Comparison of ENCODE assay signal across 20 mouse cellular contexts in the genomic region with DNA sequence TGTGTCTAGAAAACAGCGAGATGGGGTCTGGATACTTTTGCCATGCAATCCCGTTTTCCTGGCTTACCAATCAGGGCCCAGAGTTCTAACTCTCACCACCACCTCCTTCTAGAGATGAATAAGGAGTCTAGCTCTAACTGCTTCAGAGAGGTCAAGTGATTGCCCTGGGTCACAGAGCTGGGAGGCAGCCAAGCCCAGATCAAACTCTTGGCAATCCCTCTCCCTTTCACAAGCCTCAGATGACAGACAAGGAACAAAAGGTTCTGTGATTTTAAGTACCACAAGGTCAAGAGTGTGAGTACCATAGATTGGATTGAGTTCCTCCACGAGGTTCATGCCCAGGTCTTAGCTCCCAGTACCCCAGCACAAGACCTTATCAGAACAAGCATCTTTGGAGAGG.
DNase-seq lines count a peak whose midpoint lies in the region; ATAC-seq and TF ChIP-seq lines count a peak whose summit lies in the region.
"Had no signal": no experiment of that assay in that cellular context is flagged by ENCODE, and none has a peak within 500 bp of the region (broad histone marks: within the 10 kb centered on the region; RNA-seq: fewer than 3 reads in every experiment).

No protein-coding gene starts in this region.

- peak; percentile 21 for DNase-seq in gastrocnemius, adult 2 months
- no peak for DNase-seq in gastrocnemius, postnatal 25 days
- peak; percentile 71 to 75 for DNase-seq in lung, adult 18-20 months
- no peak for DNase-seq in lung, postnatal 0 days (ENCODE audit: low spot score)
- DNase-seq in lung, postnatal 36 days, result peak; percentile 65
- no peak for DNase-seq in lung, postnatal 10 days
- DNase-seq: adrenal gland, adult 2 months; adrenal gland, postnatal 10 days; cerebellum, adult 11-12 months; cerebellum, adult 2 months; cerebellum, adult 9-10 months; cerebellum, postnatal 10 days; cerebellum, postnatal 25 days; forebrain, postnatal 0 days had no signal

- no peak overlapping the region for H3K4me3 ChIP-seq in gastrocnemius, adult 2 months
- no peak overlapping the region for H3K4me3 ChIP-seq in lung, postnatal 0 days (ENCODE audit: low read depth, low read length)
- no peak overlapping the region for H3K4me3 ChIP-seq in kidney, embryonic 15.5 days (replicated peaks)
- H3K4me3 ChIP-seq: embryonic facial prominence, embryonic 10.5 days; embryonic facial prominence, embryonic 12.5 days; forebrain, embryonic 13.5 days; forebrain, embryonic 15.5 days had no signal

- H3K9ac ChIP-seq in lung, postnatal 0 days (replicated peaks; ENCODE audit: low read depth), result no peak overlapping the region
- H3K9ac ChIP-seq in kidney, embryonic 15.5 days, result no peak overlapping the region
- H3K9ac ChIP-seq: embryonic facial prominence, embryonic 12.5 days; forebrain, embryonic 13.5 days; forebrain, embryonic 15.5 days; forebrain, postnatal 0 days had no signal

- H3K4me2 ChIP-seq in lung, postnatal 0 days (replicated peaks; ENCODE audit: low read depth, low read length), result no peak overlapping the region
- H3K4me2 ChIP-seq in kidney, embryonic 15.5 days, result no peak overlapping the region
- H3K4me2 ChIP-seq: embryonic facial prominence, embryonic 12.5 days; forebrain, embryonic 13.5 days; forebrain, embryonic 15.5 days had no signal

- H3K4me1 ChIP-seq in lung, postnatal 0 days (ENCODE audit: insufficient read depth, low read depth, low read length), result peaks cover 40% of the 10 kb centered on the region
- H3K4me1 ChIP-seq in kidney, embryonic 15.5 days, result peaks cover 58% of the 10 kb centered on the region

- H3K27me3 ChIP-seq in lung, postnatal 0 days (replicated peaks; ENCODE audit: insufficient read depth, low read length), result no peaks in the 10 kb centered on the region
- H3K27me3 ChIP-seq in kidney, embryonic 15.5 days, result peaks cover 46% of the 10 kb centered on the region
- H3K27me3 ChIP-seq: forebrain, embryonic 15.5 days had no signal

- no peak for ATAC-seq in lung, postnatal 0 days
- no peak for ATAC-seq in kidney, embryonic 15.5 days (replicated peaks; ENCODE audit: low FRiP score)
- ATAC-seq: activated CD4-positive, CD25-positive, alpha-beta regulatory T cell, adult 4 months; forebrain, embryonic 13.5 days; forebrain, embryonic 15.5 days; forebrain, postnatal 0 days had no signal

- no peaks in the 10 kb centered on the region for H3K9me3 ChIP-seq in lung, postnatal 0 days (ENCODE audit: low read length)
- no peaks in the 10 kb centered on the region for H3K9me3 ChIP-seq in kidney, embryonic 15.5 days (replicated peaks)
- H3K9me3 ChIP-seq: embryonic facial prominence, embryonic 10.5 days; embryonic facial prominence, embryonic 12.5 days; forebrain, embryonic 13.5 days; forebrain, embryonic 15.5 days had no signal

- 50% methylated on average over 3 of the region's 3 CpGs for WGBS in lung, postnatal 0 days
- 60% methylated on average over 3 of the region's 3 CpGs for WGBS in kidney, embryonic 15.5 days

- H3K27ac ChIP-seq in gastrocnemius, adult 2 months, result no peak overlapping the region
- H3K27ac ChIP-seq in lung, postnatal 0 days (ENCODE audit: low read length), result no peak overlapping the region
- H3K27ac ChIP-seq in kidney, embryonic 15.5 days, result no peak overlapping the region
- H3K27ac ChIP-seq: embryonic facial prominence, embryonic 10.5 days; embryonic facial prominence, embryonic 12.5 days; forebrain, embryonic 13.5 days; forebrain, embryonic 15.5 days had no signal

- TF ChIP-seq EP300 in lung, postnatal 0 days (IDR thresholded peaks at IDR 0.05), result no peak

- intact Hi-C loops in gastrocnemius, adult 2 months (cut with DNase I), result no loop called here

- no peaks in the 10 kb centered on the region for H3K36me3 ChIP-seq in lung, postnatal 0 days (ENCODE audit: insufficient read depth, low read length)
- H3K36me3 ChIP-seq in kidney, embryonic 15.5 days, result no peaks in the 10 kb centered on the region
- H3K36me3 ChIP-seq: embryonic facial prominence, embryonic 10.5 days; embryonic facial prominence, embryonic 12.5 days; forebrain, embryonic 15.5 days had no signal

- TF ChIP-seq CTCF in gastrocnemius, adult 2 months (IDR thresholded peaks at IDR 0.05), result no peak
- no peak for TF ChIP-seq CTCF in lung, postnatal 0 days (IDR thresholded peaks at IDR 0.05)

Comparison
In these comparisons a context has a peak if more than half of its experiments do, and no peak if none do; other contexts are left out.
1. DNase-seq: peak in gastrocnemius, adult 2 months (single experiment), lung, adult 18-20 months (2 of 2) and lung, postnatal 36 days (single experiment); none in gastrocnemius, postnatal 25 days (single experiment), lung, postnatal 0 days (single experiment) and lung, postnatal 10 days (single experiment).